Mouse (Mus musculus): ENCODE data around the gene Nadsyn1. TPM values are rescaled to one million over a fixed set of nuclear protein-coding genes. Genes with fewer than 3 reads are reported as not detected.
A peak's percentile ranks its signal among the peaks of the same experiment; 100 is the strongest.

Gene Nadsyn1
- polyA plus RNA-seq (2012; fragmentation: generic; extraction: Trizol) = 5.6 TPM
- long read RNA-seq, experiment 1, partial matches to known transcripts = 0 of 6 reads
- long read RNA-seq, experiment 1, other reads (novel, unspliced or antisense) = 2 of 6 reads
- long read RNA-seq, experiment 2, transcript Nadsyn1-201 (21 exons, 2,641 nt) = major isoform, 31 of 44 reads
- long read RNA-seq, experiment 2, partial matches to known transcripts = 0 of 44 reads
- long read RNA-seq, experiment 2, other reads (novel, unspliced or antisense) = 13 of 44 reads

- H3K4me3 ChIP-seq (ENCODE audit: insufficient read depth, poor library complexity, severe bottlenecking) = peak within 1 kb of the TSS; percentile 43
- peak within 1 kb of the TSS; percentile 50 for H3ac ChIP-seq (ENCODE audit: control insufficient read depth, insufficient read length, low read depth)
- peaks cover 9% of the 10 kb centered on the region for H3K36me3 ChIP-seq (ENCODE audit: control insufficient read depth, insufficient read depth)
- TF ChIP-seq MYOD1 (IDR thresholded peaks at IDR 0.05; ENCODE audit: control insufficient read depth, insufficient read length, low read depth) (no peak), MAX (IDR thresholded peaks at IDR 0.05) (peak; percentile 9)
- H3K27me3 ChIP-seq (ENCODE audit: control insufficient read depth, insufficient read depth, insufficient read length) = no peaks in the 10 kb centered on the region
- peaks cover 3% of the 10 kb centered on the region for H3K79me3 ChIP-seq (ENCODE audit: low read depth)
- H3K79me2 ChIP-seq (ENCODE audit: control insufficient read depth, insufficient read depth) = peaks cover 20% of the 10 kb centered on the region
Observed at GRCm38 (mm10) chr7:143822375-143823265, at the start of gene Nadsyn1, which contains the start of gene Dhcr7. Nadsyn1 (minus strand) TSS chr7:143822849. Dhcr7 (plus strand) TSS chr7:143823145.

- no peaks in the 10 kb centered on the region for H3K79me3 ChIP-seq (ENCODE audit: low read depth)
Observed at GRCm38 (mm10) chr7:143868874-143869273, 46.2 kb upstream of the Nadsyn1 start.

GRCm38 (mm10) chr7:143866538-143866937 is 43.9 kb upstream of the Nadsyn1 start, which contains the start of gene Gm498:
Gm498 (plus strand) TSS chr7:143866838.
- Histone ChIP-seq H3K79me2 (ENCODE audit: control insufficient read depth, insufficient read depth) (no peaks in the 10 kb centered on the region), H3K79me3 (ENCODE audit: low read depth) (no peaks in the 10 kb centered on the region), H3ac (ENCODE audit: control insufficient read depth, insufficient read length, low read depth) (no peak within 1 kb of the TSS), H3K4me3 (ENCODE audit: insufficient read depth, poor library complexity, severe bottlenecking) (no peak within 1 kb of the TSS), H3K36me3 (ENCODE audit: control insufficient read depth, insufficient read depth) (no peaks in the 10 kb centered on the region), H3K27me3 (ENCODE audit: control insufficient read depth, insufficient read depth, insufficient read length) (no peaks in the 10 kb centered on the region)
- TF ChIP-seq MAX (IDR thresholded peaks at IDR 0.05) (no peak), CTCF (IDR thresholded peaks at IDR 0.05; ENCODE audit: control insufficient read depth, insufficient read depth, insufficient read length) (no peak), FOSL1 (IDR thresholded peaks at IDR 0.05; ENCODE audit: insufficient read depth, low read length, poor library complexity, severe bottlenecking) (no peak), CEBPB (IDR thresholded peaks at IDR 0.05; ENCODE audit: low read depth) (no peak), MYOD1 (IDR thresholded peaks at IDR 0.05; ENCODE audit: control insufficient read depth, insufficient read length, low read depth) (no peak), MYOG (IDR thresholded peaks at IDR 0.05; ENCODE audit: control insufficient read depth, extremely low read depth, insufficient read length) (no peak), USF1 (IDR thresholded peaks at IDR 0.05; ENCODE audit: low read depth) (no peak)

More at GRCm38 (mm10) chr7:143868874-143869273, 46.2 kb upstream of the Nadsyn1 start:
- no peaks in the 10 kb centered on the region for H3K36me3 ChIP-seq (ENCODE audit: control insufficient read depth, insufficient read depth)
- no peaks in the 10 kb centered on the region for H3K27me3 ChIP-seq (ENCODE audit: control insufficient read depth, insufficient read depth, insufficient read length)
- no peak overlapping the region for H3ac ChIP-seq (ENCODE audit: control insufficient read depth, insufficient read length, low read depth)
- TF ChIP-seq CTCF (IDR thresholded peaks at IDR 0.05; ENCODE audit: control insufficient read depth, insufficient read depth, insufficient read length) (no peak), CEBPB (IDR thresholded peaks at IDR 0.05; ENCODE audit: low read depth) (no peak), MYOG (IDR thresholded peaks at IDR 0.05; ENCODE audit: control insufficient read depth, extremely low read depth, insufficient read length) (no peak), MYOD1 (IDR thresholded peaks at IDR 0.05; ENCODE audit: control insufficient read depth, insufficient read length, low read depth) (no peak), FOSL1 (IDR thresholded peaks at IDR 0.05; ENCODE audit: insufficient read depth, low read length, poor library complexity, severe bottlenecking) (no peak), USF1 (IDR thresholded peaks at IDR 0.05; ENCODE audit: low read depth) (no peak), MAX (IDR thresholded peaks at IDR 0.05) (no peak)
- no peak overlapping the region for H3K4me3 ChIP-seq (ENCODE audit: insufficient read depth, poor library complexity, severe bottlenecking)
- H3K79me2 ChIP-seq (ENCODE audit: control insufficient read depth, insufficient read depth) = no peaks in the 10 kb centered on the region

DNA sequence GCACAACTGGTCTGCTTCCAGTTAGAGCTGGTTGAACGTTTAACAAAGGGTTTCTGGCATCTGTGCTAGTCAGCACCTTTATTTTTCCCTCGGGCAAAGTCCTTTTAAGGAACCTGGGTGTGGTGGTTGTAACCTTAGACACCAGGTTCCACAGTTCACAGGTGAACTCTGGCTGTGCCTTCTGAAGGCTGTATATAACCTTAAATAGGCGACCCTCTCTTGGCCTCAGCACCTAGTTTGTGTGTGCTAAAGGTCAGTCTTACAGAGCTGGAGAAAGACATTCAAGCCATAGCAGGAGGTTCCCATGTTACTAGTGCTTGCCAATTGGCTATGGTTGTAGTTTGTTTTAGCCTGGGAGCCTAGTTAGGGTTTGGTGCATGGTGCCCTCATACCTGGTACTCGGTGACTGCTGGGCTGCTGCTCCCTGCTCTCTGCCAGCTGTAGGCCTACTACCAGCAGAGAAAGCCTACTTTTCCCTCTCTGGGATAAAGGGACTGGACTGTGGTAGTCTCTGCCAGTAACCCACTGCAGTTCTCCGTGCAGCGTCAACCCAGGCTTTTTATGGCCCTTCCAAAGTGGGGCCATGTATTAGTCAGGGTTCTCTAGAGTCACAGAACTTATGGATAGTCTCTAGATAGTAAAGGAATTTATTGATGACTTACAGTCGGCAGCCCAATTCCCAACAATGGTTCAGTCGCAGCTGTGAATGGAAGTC is 26.3 kb upstream of the Nadsyn1 start:
- TF ChIP-seq USF1 (IDR thresholded peaks at IDR 0.05; ENCODE audit: low read depth) = no peak
- no peak for TF ChIP-seq CTCF (IDR thresholded peaks at IDR 0.05; ENCODE audit: control insufficient read depth, insufficient read depth, insufficient read length)
- no peak for TF ChIP-seq MYOG (IDR thresholded peaks at IDR 0.05; ENCODE audit: control insufficient read depth, extremely low read depth, insufficient read length)
- no peak for TF ChIP-seq FOSL1 (IDR thresholded peaks at IDR 0.05; ENCODE audit: insufficient read depth, low read length, poor library complexity, severe bottlenecking)
- TF ChIP-seq MAX (IDR thresholded peaks at IDR 0.05) = no peak
- no peak for TF ChIP-seq MYOD1 (IDR thresholded peaks at IDR 0.05; ENCODE audit: control insufficient read depth, insufficient read length, low read depth)
- TF ChIP-seq CEBPB (IDR thresholded peaks at IDR 0.05; ENCODE audit: low read depth) = no peak
- Histone ChIP-seq H3K4me3 (ENCODE audit: insufficient read depth, poor library complexity, severe bottlenecking) (no peak overlapping the region), H3K27me3 (ENCODE audit: control insufficient read depth, insufficient read depth, insufficient read length) (no peaks in the 10 kb centered on the region), H3K79me2 (ENCODE audit: control insufficient read depth, insufficient read depth) (no peaks in the 10 kb centered on the region), H3K36me3 (ENCODE audit: control insufficient read depth, insufficient read depth) (peaks cover 15% of the 10 kb centered on the region), H3K79me3 (ENCODE audit: low read depth) (no peaks in the 10 kb centered on the region), H3ac (ENCODE audit: control insufficient read depth, insufficient read length, low read depth) (no peak overlapping the region)

GRCm38 (mm10) chr7:143848127-143848767 is 25.6 kb upstream of the Nadsyn1 start:
- Histone ChIP-seq H3K36me3 (ENCODE audit: control insufficient read depth, insufficient read depth) (peaks cover 22% of the 10 kb centered on the region), H3K79me3 (ENCODE audit: low read depth) (no peaks in the 10 kb centered on the region), H3K27me3 (ENCODE audit: control insufficient read depth, insufficient read depth, insufficient read length) (no peaks in the 10 kb centered on the region), H3ac (ENCODE audit: control insufficient read depth, insufficient read length, low read depth) (no peak overlapping the region), H3K79me2 (ENCODE audit: control insufficient read depth, insufficient read depth) (no peaks in the 10 kb centered on the region), H3K4me3 (ENCODE audit: insufficient read depth, poor library complexity, severe bottlenecking) (no peak overlapping the region)
- TF ChIP-seq MYOD1 (IDR thresholded peaks at IDR 0.05; ENCODE audit: control insufficient read depth, insufficient read length, low read depth) (no peak), MAX (IDR thresholded peaks at IDR 0.05) (no peak), FOSL1 (IDR thresholded peaks at IDR 0.05; ENCODE audit: insufficient read depth, low read length, poor library complexity, severe bottlenecking) (no peak), USF1 (IDR thresholded peaks at IDR 0.05; ENCODE audit: low read depth) (no peak), CTCF (IDR thresholded peaks at IDR 0.05; ENCODE audit: control insufficient read depth, insufficient read depth, insufficient read length) (no peak), MYOG (IDR thresholded peaks at IDR 0.05; ENCODE audit: control insufficient read depth, extremely low read depth, insufficient read length) (no peak), CEBPB (IDR thresholded peaks at IDR 0.05; ENCODE audit: low read depth) (no peak)
